Mouse (Mus musculus) embryo, embryonic 11.5 days (tissue): ENCODE measurements around the gene Slc25a3.

Experiments used
- DNase-seq: peaks from one replicate; pipeline ENCODE4 v3.0.0-alpha.2; 2012; ENCODE audit warnings: low read depth, low spot score

Slc25a3 gene

DNA sequence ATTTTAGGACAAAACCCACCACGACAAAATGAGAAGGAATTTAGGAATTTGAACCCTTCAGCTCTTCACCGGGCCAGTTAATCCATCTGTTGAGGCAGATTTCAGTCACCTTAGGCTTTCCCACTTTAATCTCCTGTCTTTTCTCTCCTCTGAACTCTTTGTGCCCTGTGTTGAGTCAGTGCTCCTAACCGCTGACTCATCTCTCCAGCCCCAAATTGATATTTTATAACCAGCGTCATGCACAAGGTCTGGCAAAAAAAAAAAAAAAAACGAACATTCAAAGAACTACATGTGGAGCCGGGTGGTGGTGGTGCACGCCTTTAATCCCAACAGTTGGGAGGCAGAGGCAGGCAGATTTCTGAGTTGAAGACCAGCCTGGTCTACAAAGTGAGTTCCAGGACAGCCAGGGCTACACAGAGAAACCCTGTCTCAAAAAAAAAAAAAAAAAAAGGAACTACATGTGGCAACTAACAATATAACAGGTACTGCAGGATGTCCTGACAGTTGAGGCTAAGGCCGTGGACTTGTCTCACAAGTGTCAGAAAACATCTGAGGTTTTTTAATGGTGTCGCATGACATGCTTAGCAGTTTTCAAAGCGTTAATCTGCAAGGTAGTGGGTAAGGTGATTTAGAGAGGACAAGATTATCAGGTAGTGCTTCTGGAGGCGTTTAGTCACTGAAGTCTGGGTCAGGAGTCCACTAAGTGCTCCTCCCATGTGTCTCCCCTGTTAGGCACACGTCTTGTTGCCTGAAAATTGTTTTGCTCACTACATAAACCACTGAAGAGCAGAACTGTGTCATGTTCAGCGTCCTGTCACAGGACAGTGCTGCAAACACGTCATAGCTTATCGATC lies 29.4 kb downstream of the Slc25a3 start:
- no peak for DNase-seq

DNA sequence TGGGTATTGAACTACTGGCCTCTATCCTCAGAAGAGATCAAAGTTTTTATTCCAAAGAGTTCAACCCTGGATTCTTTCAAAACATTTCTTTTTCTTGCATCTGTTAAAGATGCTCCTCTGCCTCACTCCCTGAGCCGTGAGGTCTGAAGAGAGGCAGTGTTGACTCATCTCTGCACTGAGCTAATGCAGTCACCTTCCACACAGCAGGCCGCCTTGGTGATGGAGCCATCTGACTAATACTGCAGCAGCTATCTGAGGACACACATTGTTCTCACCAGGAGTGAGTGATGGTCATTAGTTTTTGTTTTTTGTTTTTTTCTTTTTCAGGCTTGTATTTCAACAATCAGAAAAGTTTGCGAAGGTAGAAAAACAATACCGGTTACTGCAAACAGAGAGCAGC lies 31.0 kb downstream of the Slc25a3 start:
- no peak for DNase-seq

- no peak for DNase-seq
Observed at GRCm38 (mm10) chr10:91083393-91083927, 40.4 kb downstream of the Slc25a3 start.

DNA sequence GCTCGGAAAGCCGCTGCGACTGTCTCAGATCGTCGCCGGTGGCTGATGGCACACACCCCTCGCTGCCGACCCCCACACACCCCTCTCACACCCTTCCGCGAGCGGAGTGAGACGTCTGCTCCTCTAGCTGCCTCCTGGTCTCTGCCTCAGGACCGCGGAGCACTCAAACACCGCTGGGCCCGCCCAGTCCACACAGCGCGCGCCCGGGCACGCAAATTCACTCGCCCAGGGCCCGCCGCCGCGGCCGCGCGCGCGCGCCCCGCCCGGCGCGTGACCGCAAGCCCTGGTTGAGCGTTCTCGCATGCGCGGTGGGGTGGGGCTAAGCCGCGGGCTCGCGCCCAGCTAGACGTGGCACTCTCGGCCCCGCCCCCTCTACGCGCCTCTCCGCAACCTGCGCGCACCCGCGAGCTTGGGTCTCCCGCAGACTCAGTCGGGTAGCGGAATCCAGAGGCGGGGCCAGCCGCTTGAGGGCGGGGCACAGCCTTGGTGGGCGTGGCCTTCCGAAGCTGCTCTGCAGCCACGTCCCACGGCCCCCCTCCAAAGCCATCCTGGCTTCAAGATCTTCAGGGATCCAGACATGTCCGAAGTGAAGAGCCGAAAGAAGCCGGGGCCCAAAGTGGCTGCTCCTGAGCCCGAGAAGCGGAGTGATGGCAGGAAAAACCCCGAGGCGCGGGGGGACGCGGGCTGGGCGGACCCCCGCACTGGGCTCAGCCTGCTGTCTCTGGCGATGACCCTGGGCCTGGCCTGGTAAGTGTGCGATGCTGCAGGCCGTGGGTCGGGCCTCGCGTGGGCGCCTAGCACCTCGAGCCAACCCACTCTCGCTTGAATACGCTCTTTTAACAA lies 41.1 kb downstream of the Slc25a3 start, which contains the start of the genes Apaf1 and Ikbip:
Gene Apaf1 (minus strand): TSS at position 221 of the 843 bp plus-strand sequence.
Gene Ikbip (plus strand): TSS at position 391 of the 843 bp plus-strand sequence.
- DNase-seq = peak; percentile 99

GRCm38 (mm10) chr10:91081959-91082507 lies 41.8 kb downstream of the Slc25a3 start:
- DNase-seq = no peak

- no peak for DNase-seq
Observed at GRCm38 (mm10) chr10:91080540-91080939, 43.3 kb downstream of the Slc25a3 start.

GRCm38 (mm10) chr10:91076667-91077066 lies 47.2 kb downstream of the Slc25a3 start:
- no peak for DNase-seq

DNA sequence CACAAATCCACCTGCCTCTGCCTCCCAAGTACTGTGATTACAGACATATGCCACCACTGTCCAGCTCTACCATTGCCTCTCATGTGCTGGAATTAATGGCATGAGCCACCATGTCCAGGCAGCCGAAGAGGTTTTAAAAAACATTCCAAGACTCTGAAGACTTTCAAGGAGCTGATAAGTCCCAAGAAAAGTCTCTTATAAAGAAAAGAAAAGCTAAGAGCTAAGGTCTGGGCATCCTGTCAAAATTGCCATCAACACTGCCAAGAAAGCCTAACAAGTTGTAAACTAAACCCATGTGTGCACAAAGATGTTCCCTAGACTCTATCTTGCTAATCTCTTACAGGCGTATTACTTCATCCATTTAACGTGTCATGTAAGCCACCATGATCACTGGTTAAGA lies 50.5 kb downstream of the Slc25a3 start:
- DNase-seq = no peak

GRCm38 (mm10) chr10:91071768-91072167 lies 52.1 kb downstream of the Slc25a3 start:
- DNase-seq = no peak
